Mouse (Mus musculus): ENCODE results near the gene Olfr110.

- TF ChIP-seq CTCF (IDR thresholded peaks at IDR 0.05; ENCODE audit: insufficient read depth, low read length) = no peak
- TF ChIP-seq POLR2A (IDR thresholded peaks at IDR 0.05; ENCODE audit: borderline replicate concordance, extremely low read depth, low read depth, low read length) = no peak
Observed at GRCm38 (mm10) chr17:37445180-37445579, 47.1 kb upstream of the Olfr110 start, which contains the start of gene Olfr108.
